Mouse (Mus musculus) heart, embryonic 12.5 days (tissue): ENCODE results near the gene Inf2. TPM values are rescaled to one million over a fixed set of nuclear protein-coding genes. Genes with fewer than 3 reads are reported as not detected.
A peak's percentile ranks its signal among the peaks of the same experiment; 100 is the strongest.

ENCODE experiments used
- ATAC-seq: fragments of 200-750 bp; cut with Nextera tagmentation; 2 replicates; pipeline ENCODE4 v1.8.0; 2017; ENCODE audit warnings: moderate TSS enrichment, moderate library complexity; ENCODE audit not compliant: insufficient number of reproducible peaks, low FRiP score
- H3K27ac ChIP-seq: fragments of 300-500 bp; sonication (generic); 2 replicates; pipeline ENCODE4 v1.5.1; 2016; ENCODE audit warnings: mild to moderate bottlenecking, moderate library complexity; ENCODE audit not compliant: poor library complexity, severe bottlenecking
- H3K27me3 ChIP-seq: fragments of 300-500 bp; sonication (generic); replicated peaks from 2 replicates; pipeline ENCODE4 v1.6.1; 2016; ENCODE audit warnings: mild to moderate bottlenecking, moderate library complexity
- H3K36me3 ChIP-seq: fragments of 300-500 bp; sonication (generic); 2 replicates; pipeline ENCODE4 v1.6.1; 2016; ENCODE audit warnings: mild to moderate bottlenecking, moderate library complexity
- H3K4me1 ChIP-seq: fragments of 300-500 bp; sonication (generic); replicated peaks from 2 replicates; pipeline ENCODE4 v1.6.1; 2016; ENCODE audit warnings: mild to moderate bottlenecking
- H3K4me2 ChIP-seq: fragments of 300-500 bp; sonication (generic); 2 replicates; pipeline ENCODE4 v1.6.1; 2016; ENCODE audit warnings: mild to moderate bottlenecking, moderate library complexity
- H3K4me3 ChIP-seq: fragments of 300-500 bp; sonication (generic); 2 replicates; pipeline ENCODE4 v1.5.1; 2016; ENCODE audit warnings: mild to moderate bottlenecking
- H3K9ac ChIP-seq: fragments of 300-500 bp; sonication (generic); 2 replicates; pipeline ENCODE4 v1.6.1; 2016; ENCODE audit warnings: mild to moderate bottlenecking, moderate library complexity
- H3K9me3 ChIP-seq: fragments of 300-500 bp; sonication (generic); replicated peaks from 2 replicates; pipeline ENCODE4 v1.6.1; 2016; ENCODE audit warnings: mild to moderate bottlenecking, moderate library complexity
- WGBS: fragments of 180-500 bp; shearing (Covaris S2); methylation state at CpG from one replicate; pipeline ENCODE4 v1.1.7; 2016; 5-methylcytosine and 5-hydroxymethylcytosine counted together
- polyA plus RNA-seq: library from polyadenylated mRNA; unstranded; fragments of >200 nt; fragmentation: Nextera tagmentation; extraction: Ambion mirVana; gene quantifications from 2 replicates; pipeline ENCODE4 v1.2.1, GENCODE M21; 2016

Gene Inf2
- polyA plus RNA-seq, 1 experiment from 2014 or later = 2.2 TPM

GRCm38 (mm10) chr12:112616668-112617067 lies 28.1 kb downstream of the Inf2 start:
- Histone ChIP-seq H3K4me1 (peaks cover 50% of the 10 kb centered on the region), H3K4me2 (no peak overlapping the region), H3K36me3 (peaks cover 12% of the 10 kb centered on the region), H3K27ac (peak overlapping the region; percentile 97; the same call in 1 of the 2 replicates), H3K9me3 (no peaks in the 10 kb centered on the region), H3K27me3 (peaks cover 10% of the 10 kb centered on the region; the same call in 1 of the 2 replicates), H3K9ac (no peak overlapping the region), H3K4me3 (no peak overlapping the region)
- WGBS = 68% methylated on average over 9 of the region's 9 CpGs
- no peak for ATAC-seq

GRCm38 (mm10) chr12:112617184-112617583 lies 28.6 kb downstream of the Inf2 start:
- no peaks in the 10 kb centered on the region for H3K9me3 ChIP-seq
- H3K27me3 ChIP-seq = peaks cover 10% of the 10 kb centered on the region; the same call in 1 of the 2 replicates
- ATAC-seq = no peak
- H3K9ac ChIP-seq = no peak overlapping the region
- H3K27ac ChIP-seq = peak overlapping the region; percentile 97
- no peak overlapping the region for H3K4me3 ChIP-seq
- peaks cover 56% of the 10 kb centered on the region for H3K4me1 ChIP-seq
- H3K4me2 ChIP-seq = no peak overlapping the region
- WGBS = 70% methylated on average over 11 of the region's 11 CpGs
- peaks cover 7% of the 10 kb centered on the region; the same call in 1 of the 2 replicates for H3K36me3 ChIP-seq

- no peak overlapping the region for H3K9ac ChIP-seq
- H3K9me3 ChIP-seq = no peaks in the 10 kb centered on the region
- 7% methylated on average over 8 of the region's 8 CpGs for WGBS
- H3K27ac ChIP-seq = peak overlapping the region; percentile 97
- H3K36me3 ChIP-seq = 0 out of 2 replicates have a peak, but pooled peaks cover under 1% of the 10 kb centered on the region
- peaks cover 63% of the 10 kb centered on the region for H3K4me1 ChIP-seq
- peaks cover 10% of the 10 kb centered on the region; the same call in 1 of the 2 replicates for H3K27me3 ChIP-seq
- H3K4me2 ChIP-seq = peak overlapping the region; percentile 96
- ATAC-seq = peak; percentile 76
- H3K4me3 ChIP-seq = no peak overlapping the region
Measured at GRCm38 (mm10) chr12:112617898-112618380, 29.4 kb downstream of the Inf2 start.

- peak; percentile 22; the same call in 1 of the 2 replicates for ATAC-seq
- Histone ChIP-seq H3K4me3 (peak overlapping the region; percentile 60), H3K27ac (peak overlapping the region; percentile 97), H3K36me3 (no peaks in the 10 kb centered on the region), H3K9me3 (no peaks in the 10 kb centered on the region), H3K9ac (peak overlapping the region; percentile 84), H3K27me3 (peaks cover 10% of the 10 kb centered on the region; the same call in 1 of the 2 replicates), H3K4me2 (peak overlapping the region; percentile 96), H3K4me1 (peaks cover 75% of the 10 kb centered on the region)
- WGBS = 9% methylated on average over 13 of the region's 13 CpGs
Measured at GRCm38 (mm10) chr12:112618981-112619685, 30.5 kb downstream of the Inf2 start.

GRCm38 (mm10) chr12:112619686-112620353 lies 31.2 kb downstream of the Inf2 start, which contains the start of gene Adssl1:
Adssl1 (plus strand) TSS chr12:112620045.
- H3K9me3 ChIP-seq = no peaks in the 10 kb centered on the region
- peak within 1 kb of the TSS; percentile 84 for H3K9ac ChIP-seq
- peak within 1 kb of the TSS; percentile 96 for H3K4me2 ChIP-seq
- H3K4me1 ChIP-seq = peaks cover 75% of the 10 kb centered on the region
- no peaks in the 10 kb centered on the region for H3K36me3 ChIP-seq
- WGBS = under 1% methylated on average over 56 of the region's 56 CpGs
- H3K27me3 ChIP-seq = peaks cover 10% of the 10 kb centered on the region; the same call in 1 of the 2 replicates
- H3K4me3 ChIP-seq = peak within 1 kb of the TSS; percentile 60
- peak; percentile 60 for ATAC-seq
- H3K27ac ChIP-seq = peak within 1 kb of the TSS; percentile 97

- Histone ChIP-seq H3K4me2 (peak overlapping the region; percentile 96), H3K4me3 (peak overlapping the region; percentile 60), H3K4me1 (peaks cover 75% of the 10 kb centered on the region), H3K27me3 (peaks cover 10% of the 10 kb centered on the region; the same call in 1 of the 2 replicates), H3K27ac (peak overlapping the region; percentile 97), H3K36me3 (no peaks in the 10 kb centered on the region), H3K9ac (peak overlapping the region; percentile 84), H3K9me3 (no peaks in the 10 kb centered on the region)
- 7% methylated on average over 16 of the region's 16 CpGs for WGBS
- no peak for ATAC-seq
Measured at GRCm38 (mm10) chr12:112620354-112621061, 31.9 kb downstream of the Inf2 start.

GRCm38 (mm10) chr12:112621900-112622299 lies 33.3 kb downstream of the Inf2 start:
- Histone ChIP-seq H3K9me3 (no peaks in the 10 kb centered on the region), H3K36me3 (no peaks in the 10 kb centered on the region), H3K4me3 (no peak overlapping the region), H3K4me2 (no peak overlapping the region), H3K27me3 (peaks cover 10% of the 10 kb centered on the region; the same call in 1 of the 2 replicates), H3K4me1 (peaks cover 85% of the 10 kb centered on the region), H3K27ac (no peak overlapping the region), H3K9ac (no peak overlapping the region)
- 71% methylated on average over 3 of the region's 3 CpGs for WGBS
- ATAC-seq = no peak

- H3K36me3 ChIP-seq = no peaks in the 10 kb centered on the region
- peak overlapping the region; percentile 67 for H3K27ac ChIP-seq
- WGBS = 16% methylated on average over 2 of the region's 2 CpGs
- no peak overlapping the region for H3K4me3 ChIP-seq
- H3K9me3 ChIP-seq = no peaks in the 10 kb centered on the region
- ATAC-seq = no peak
- H3K27me3 ChIP-seq = peaks cover 10% of the 10 kb centered on the region; the same call in 1 of the 2 replicates
- peaks cover 84% of the 10 kb centered on the region for H3K4me1 ChIP-seq
- no peak overlapping the region; the same call in 1 of the 2 replicates for H3K4me2 ChIP-seq
- H3K9ac ChIP-seq = 0 out of 2 replicates have a peak overlapping the region, but pooled peaks have one; percentile 8
Measured at GRCm38 (mm10) chr12:112623742-112624141, 35.2 kb downstream of the Inf2 start.

- H3K4me2 ChIP-seq = no peak overlapping the region
- H3K27ac ChIP-seq = no peak overlapping the region
- no peak overlapping the region for H3K9ac ChIP-seq
- no peak for ATAC-seq
- peaks cover 77% of the 10 kb centered on the region for H3K4me1 ChIP-seq
- no peaks in the 10 kb centered on the region for H3K9me3 ChIP-seq
- H3K36me3 ChIP-seq = no peaks in the 10 kb centered on the region
- no peak overlapping the region for H3K4me3 ChIP-seq
- peaks cover 7% of the 10 kb centered on the region; the same call in 1 of the 2 replicates for H3K27me3 ChIP-seq
- 70% methylated on average over 4 of the region's 4 CpGs for WGBS
Measured at GRCm38 (mm10) chr12:112625700-112626099, 37.1 kb downstream of the Inf2 start.

- WGBS = 75% methylated on average over 6 of the region's 6 CpGs
- H3K27ac ChIP-seq = no peak overlapping the region
Measured at GRCm38 (mm10) chr12:112626455-112626854, 37.9 kb downstream of the Inf2 start.

More at GRCm38 (mm10) chr12:112626455-112626854, 37.9 kb downstream of the Inf2 start:
- Histone ChIP-seq H3K4me2 (no peak overlapping the region), H3K27me3 (no peaks in the 10 kb centered on the region), H3K4me1 (peaks cover 72% of the 10 kb centered on the region), H3K9ac (no peak overlapping the region), H3K4me3 (no peak overlapping the region), H3K9me3 (no peaks in the 10 kb centered on the region), H3K36me3 (no peaks in the 10 kb centered on the region)
- no peak for ATAC-seq
